Mouse (Mus musculus): ENCODE measurements around the gene 4930447C04Rik. TPM values are rescaled to one million over a fixed set of nuclear protein-coding genes. Genes with fewer than 3 reads are reported as not detected.
A peak's percentile ranks its signal among the peaks of the same experiment; 100 is the strongest.

4930447C04Rik gene
- polyA plus RNA-seq, 1 experiment from 2014 or later = 0.57 TPM

- WGBS = 28% methylated on average over 6 of the region's 6 CpGs
- Histone ChIP-seq H3K27ac (replicated peaks) (no peak overlapping the region), H3K9ac (ENCODE audit: low read length) (no peak overlapping the region), H3K27me3 (ENCODE audit: control insufficient read depth, insufficient read depth, low read length) (peaks cover 47% of the 10 kb centered on the region), H3K9me3 (ENCODE audit: control insufficient read depth, low read length) (no peaks in the 10 kb centered on the region), H3K4me3 (ENCODE audit: low read depth, low read length) (no peak overlapping the region), H3K4me1 (replicated peaks; ENCODE audit: control insufficient read depth, insufficient read depth) (no peaks in the 10 kb centered on the region), H3K36me3 (ENCODE audit: control insufficient read depth, insufficient read depth, low read length) (no peaks in the 10 kb centered on the region), H3K4me2 (replicated peaks; ENCODE audit: low read depth) (no peak overlapping the region)
- DNase-seq (ENCODE audit: low spot score) = no peak
- no peak for TF ChIP-seq CTCF (IDR thresholded peaks at IDR 0.05; ENCODE audit: low read depth)
- TF ChIP-seq EP300 (optimal IDR thresholded peaks at IDR 0.05) = no peak
- ATAC-seq (ENCODE audit: low FRiP score, low TSS enrichment) = no peak
Observed at GRCm38 (mm10) chr12:72942171-72942570, 1.6 kb upstream of the 4930447C04Rik start.

- TF ChIP-seq EP300 (optimal IDR thresholded peaks at IDR 0.05) (no peak), CTCF (IDR thresholded peaks at IDR 0.05; ENCODE audit: low read depth) (no peak)
- H3K9me3 ChIP-seq (ENCODE audit: control insufficient read depth, low read length) = no peaks in the 10 kb centered on the region
- peaks cover 42% of the 10 kb centered on the region for H3K27me3 ChIP-seq (ENCODE audit: control insufficient read depth, insufficient read depth, low read length)
- H3K4me1 ChIP-seq (replicated peaks; ENCODE audit: control insufficient read depth, insufficient read depth) = no peaks in the 10 kb centered on the region
- no peak overlapping the region for H3K9ac ChIP-seq (ENCODE audit: low read length)
- DNase-seq (ENCODE audit: low spot score) (no peak), ATAC-seq (ENCODE audit: low FRiP score, low TSS enrichment) (no peak)
- no peak overlapping the region for H3K4me3 ChIP-seq (ENCODE audit: low read depth, low read length)
- H3K36me3 ChIP-seq (ENCODE audit: control insufficient read depth, insufficient read depth, low read length) = no peaks in the 10 kb centered on the region
- H3K4me2 ChIP-seq (replicated peaks; ENCODE audit: low read depth) = no peak overlapping the region
- H3K27ac ChIP-seq (replicated peaks) = no peak overlapping the region
- WGBS = 2% methylated on average over 32 of the region's 32 CpGs
Observed at GRCm38 (mm10) chr12:72941398-72942051, 951 bp upstream of the 4930447C04Rik start.

GRCm38 (mm10) chr12:72940822-72941397 lies 336 bp upstream of the 4930447C04Rik start:
- no peak overlapping the region for H3K4me2 ChIP-seq (replicated peaks; ENCODE audit: low read depth)
- no peak overlapping the region for H3K27ac ChIP-seq (replicated peaks)
- H3K36me3 ChIP-seq (ENCODE audit: control insufficient read depth, insufficient read depth, low read length) = no peaks in the 10 kb centered on the region
- H3K9ac ChIP-seq (ENCODE audit: low read length) = no peak overlapping the region
- no peak for TF ChIP-seq CTCF (IDR thresholded peaks at IDR 0.05; ENCODE audit: low read depth)
- no peak for TF ChIP-seq EP300 (optimal IDR thresholded peaks at IDR 0.05)
- no peaks in the 10 kb centered on the region for H3K9me3 ChIP-seq (ENCODE audit: control insufficient read depth, low read length)
- ATAC-seq (ENCODE audit: low FRiP score, low TSS enrichment) (no peak), DNase-seq (ENCODE audit: low spot score) (no peak)
- WGBS = 7% methylated on average over 11 of the region's 11 CpGs
- peaks cover 38% of the 10 kb centered on the region for H3K27me3 ChIP-seq (ENCODE audit: control insufficient read depth, insufficient read depth, low read length)
- no peaks in the 10 kb centered on the region for H3K4me1 ChIP-seq (replicated peaks; ENCODE audit: control insufficient read depth, insufficient read depth)
- H3K4me3 ChIP-seq (ENCODE audit: low read depth, low read length) = no peak overlapping the region

- H3K9me3 ChIP-seq (ENCODE audit: control insufficient read depth, low read length) = no peaks in the 10 kb centered on the region
- H3K4me3 ChIP-seq (ENCODE audit: low read depth, low read length) = no peak within 1 kb of the TSS; the same call in 1 of the 2 replicates
- no peak within 1 kb of the TSS for H3K27ac ChIP-seq (replicated peaks)
- no peaks in the 10 kb centered on the region for H3K36me3 ChIP-seq (ENCODE audit: control insufficient read depth, insufficient read depth, low read length)
- H3K27me3 ChIP-seq (ENCODE audit: control insufficient read depth, insufficient read depth, low read length) = peaks cover 31% of the 10 kb centered on the region
- no peak within 1 kb of the TSS for H3K9ac ChIP-seq (ENCODE audit: low read length)
- DNase-seq (ENCODE audit: low spot score) (peak; percentile 46), ATAC-seq (ENCODE audit: low FRiP score, low TSS enrichment) (no peak)
- WGBS = under 1% methylated on average over 28 of the region's 28 CpGs
- no peaks in the 10 kb centered on the region for H3K4me1 ChIP-seq (replicated peaks; ENCODE audit: control insufficient read depth, insufficient read depth)
- H3K4me2 ChIP-seq (replicated peaks; ENCODE audit: low read depth) = no peak within 1 kb of the TSS
- TF ChIP-seq EP300 (optimal IDR thresholded peaks at IDR 0.05) (no peak), CTCF (IDR thresholded peaks at IDR 0.05; ENCODE audit: low read depth) (no peak)
Observed at GRCm38 (mm10) chr12:72939616-72940015, 958 bp downstream of the 4930447C04Rik start, which contains the start of gene Six6. Six6 (plus strand) TSS chr12:72939892.

GRCm38 (mm10) chr12:72938600-72939490 lies 1.7 kb downstream of the 4930447C04Rik start:
- 5% methylated on average over 14 of the region's 14 CpGs for WGBS
- Histone ChIP-seq H3K4me1 (replicated peaks; ENCODE audit: control insufficient read depth, insufficient read depth) (no peaks in the 10 kb centered on the region), H3K36me3 (ENCODE audit: control insufficient read depth, insufficient read depth, low read length) (no peaks in the 10 kb centered on the region), H3K4me3 (ENCODE audit: low read depth, low read length) (no peak overlapping the region), H3K9ac (ENCODE audit: low read length) (no peak overlapping the region), H3K4me2 (replicated peaks; ENCODE audit: low read depth) (no peak overlapping the region), H3K27me3 (ENCODE audit: control insufficient read depth, insufficient read depth, low read length) (peaks cover 25% of the 10 kb centered on the region), H3K27ac (replicated peaks) (no peak overlapping the region), H3K9me3 (ENCODE audit: control insufficient read depth, low read length) (no peaks in the 10 kb centered on the region)
- no peak for TF ChIP-seq CTCF (IDR thresholded peaks at IDR 0.05; ENCODE audit: low read depth)
- no peak for TF ChIP-seq EP300 (optimal IDR thresholded peaks at IDR 0.05)
- DNase-seq (ENCODE audit: low spot score) (no peak), ATAC-seq (ENCODE audit: low FRiP score, low TSS enrichment) (no peak)
